Mouse (Mus musculus) C2C12 (cell line): ENCODE data around the gene Slc6a19.

ENCODE experiments used
- CEBPB ChIP-seq: IDR thresholded peaks from one replicate; pipeline ENCODE4 v1.6.1; 2011; ENCODE audit warnings: low read depth, mild to moderate bottlenecking, control low read depth, moderate library complexity
- CTCF ChIP-seq: IDR thresholded peaks from one replicate; pipeline ENCODE4 v1.5.1; 2011; ENCODE audit not compliant: control insufficient read depth, insufficient read depth, insufficient read length

DNA sequence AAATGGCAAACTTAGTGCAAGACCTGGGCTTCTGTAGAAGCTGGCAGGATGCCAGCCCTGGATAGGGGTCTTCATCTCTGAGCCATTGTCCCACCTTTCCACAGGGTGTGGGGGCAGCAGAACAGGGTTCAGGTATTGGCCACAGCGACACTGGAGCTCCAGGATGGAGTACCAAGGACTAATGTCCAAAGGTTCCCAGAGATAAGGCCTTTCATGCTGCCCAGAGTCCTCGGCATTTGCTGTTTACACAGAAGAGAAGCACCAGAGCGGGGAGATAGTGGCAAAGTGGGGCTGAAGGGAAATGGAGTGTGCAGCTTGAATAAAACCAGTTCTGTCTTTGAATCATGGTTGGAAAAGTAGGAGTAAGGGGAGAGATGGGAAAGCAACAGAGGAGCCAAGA, 8.1 kb downstream of the Slc6a19 start:
- TF ChIP-seq CEBPB, result no peak
- no peak for TF ChIP-seq CTCF
